Mouse (Mus musculus): ENCODE results near the gene Ptrhd1.

Ptrhd1 gene

GRCm38 (mm10) chr12:4243805-4244204 lies 10.0 kb downstream of the Ptrhd1 start:
- in situ Hi-C loops (cut with MboI; ENCODE audit: low sequenced_read_pairs), result no loop called here

GRCm38 (mm10) chr12:4245742-4246141 lies 11.9 kb downstream of the Ptrhd1 start:
- in situ Hi-C loops (cut with MboI; ENCODE audit: low sequenced_read_pairs), result no loop called here

- in situ Hi-C loops (cut with MboI; ENCODE audit: low sequenced_read_pairs), result no loop called here
These were observed 16.0 kb downstream of the Ptrhd1 start for GRCm38 (mm10) chr12:4249786-4250185.

DNA sequence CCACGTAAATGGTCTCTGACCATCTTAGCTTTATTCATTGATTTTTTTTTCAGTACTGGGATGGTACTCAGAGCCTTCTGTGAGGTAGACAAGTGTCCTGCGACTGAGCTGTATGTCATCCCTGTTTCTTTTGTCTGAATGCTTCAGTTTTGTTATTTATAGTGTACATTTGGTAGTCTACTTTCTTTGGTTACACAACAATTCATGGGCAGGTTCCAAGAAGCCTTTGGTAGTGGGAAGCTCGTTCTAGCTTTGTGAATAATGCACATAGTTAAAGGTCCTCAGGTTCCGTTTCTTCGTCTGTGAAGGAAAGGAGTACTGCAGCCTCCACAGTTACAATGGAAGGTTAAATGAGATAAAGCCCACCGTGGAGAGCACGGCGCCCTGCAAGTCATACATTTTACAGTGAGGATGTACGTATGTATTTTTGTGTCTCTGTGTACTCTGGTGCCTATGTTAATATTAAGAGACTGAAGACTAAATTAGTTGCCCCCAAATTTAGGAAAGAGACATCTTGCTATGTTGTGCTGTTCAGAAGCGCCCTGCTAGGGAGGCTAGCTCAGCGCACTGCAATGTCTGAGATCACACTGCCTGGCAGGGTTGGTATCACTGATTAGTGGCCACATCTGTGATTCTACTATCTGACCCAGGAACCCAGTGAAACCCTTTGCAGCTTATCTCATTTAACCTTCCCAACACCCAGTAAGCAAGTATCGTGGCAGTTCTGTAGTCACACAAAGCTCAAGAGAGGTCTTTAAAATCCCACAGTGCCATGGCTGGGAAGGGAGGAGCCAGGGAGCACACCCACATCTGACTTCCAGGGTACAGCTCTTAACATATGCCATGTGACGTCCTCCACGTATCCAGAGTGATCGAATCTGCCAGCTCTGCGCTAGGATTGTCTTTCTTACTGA lies 19.2 kb downstream of the Ptrhd1 start:
- in situ Hi-C loops (cut with MboI; ENCODE audit: low sequenced_read_pairs), result no loop called here

GRCm38 (mm10) chr12:4267765-4268164 lies 33.9 kb downstream of the Ptrhd1 start:
- in situ Hi-C loops (cut with MboI; ENCODE audit: low sequenced_read_pairs), result no loop called here

- in situ Hi-C loops (cut with MboI; ENCODE audit: low sequenced_read_pairs), result no loop called here
These were observed 37.3 kb downstream of the Ptrhd1 start for GRCm38 (mm10) chr12:4271078-4271477.

DNA sequence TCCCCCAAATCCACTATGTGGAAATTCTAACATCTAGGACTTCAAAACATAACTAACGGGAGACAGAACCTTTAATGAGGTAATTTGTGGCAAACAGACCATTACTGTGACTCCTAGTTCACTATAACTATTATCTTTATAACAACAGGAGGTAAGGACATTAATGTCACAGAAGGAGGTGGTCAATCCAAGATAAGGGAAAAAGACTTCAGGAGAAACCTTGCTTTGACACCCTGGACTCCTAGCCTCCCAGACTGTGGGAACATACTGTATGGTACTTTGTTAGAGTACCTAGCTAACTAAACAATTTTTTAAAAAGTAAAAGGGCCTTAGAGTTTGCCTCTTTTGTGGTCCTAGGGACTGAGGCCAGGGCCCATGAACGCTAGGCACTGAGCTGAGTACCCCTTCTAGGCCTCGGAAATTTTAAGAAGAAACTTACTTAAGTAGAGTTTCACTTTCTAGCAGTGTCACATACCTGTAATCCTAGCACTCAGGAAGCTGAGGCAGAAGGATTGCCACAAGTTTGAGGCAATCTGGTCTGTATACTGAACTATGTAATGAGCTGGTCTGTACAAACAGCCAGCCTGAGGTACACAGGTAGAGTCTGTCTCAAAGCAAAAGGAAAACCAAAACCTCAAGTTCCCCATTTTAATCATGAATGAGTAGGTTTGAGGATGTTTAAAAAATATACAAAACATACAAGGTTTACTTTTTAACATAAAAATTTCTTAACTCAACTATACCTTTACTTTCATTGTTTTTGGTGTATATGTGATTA lies 45.3 kb downstream of the Ptrhd1 start:
- in situ Hi-C loops (cut with MboI; ENCODE audit: low sequenced_read_pairs), result no loop called here

DNA sequence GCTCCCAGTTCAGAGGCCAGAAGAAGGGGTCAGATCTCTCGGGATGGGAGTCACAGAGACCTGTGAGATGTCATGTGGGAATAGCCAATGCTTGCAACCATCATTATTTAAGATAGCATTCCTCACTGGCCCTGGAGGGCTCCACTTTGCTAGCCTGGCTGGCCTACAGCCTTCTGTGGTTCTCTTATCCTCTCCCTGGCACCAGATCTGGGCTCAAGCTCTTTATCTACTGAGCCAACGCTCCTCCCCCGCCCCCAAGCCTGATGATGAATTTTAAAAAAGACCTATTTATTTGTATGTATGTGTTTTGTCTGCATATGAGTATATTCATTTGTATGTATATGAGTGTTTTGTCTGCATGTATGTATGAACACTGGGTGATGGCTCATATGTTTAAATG lies 46.1 kb downstream of the Ptrhd1 start:
- in situ Hi-C loops (cut with MboI; ENCODE audit: low sequenced_read_pairs), result no loop called here

GRCm38 (mm10) chr12:4285186-4285585 lies 51.4 kb downstream of the Ptrhd1 start:
- in situ Hi-C loops (cut with MboI; ENCODE audit: low sequenced_read_pairs), result no loop called here

Data from CH12F3 (cell line).